Mouse (Mus musculus) left cerebral cortex, postnatal 10 days (tissue): ENCODE results near the gene Dync1i2. TPM values are rescaled to one million over a fixed set of nuclear protein-coding genes. Genes with fewer than 3 reads are reported as not detected.

Experiments used
- DNase-seq, 2 experiments: peaks; one replicate each; pipeline ENCODE4 v3.0.0; 2021 to 2022; ENCODE audit warnings: low spot score in 2 of 2, mixed read lengths in 1 of 2; ENCODE audit errors: extremely low spot score in 1 of 2
- intact Hi-C: fragments of 180-260 bp; cut with DNase I; formaldehyde crosslinking; loops from one replicate; pipeline ENCODE4 v1.15.1; 2025
- total RNA-seq, 2 experiments: library from RNA; stranded (reverse); gene quantifications; 2 replicates each; pipeline ENCODE4 v1.2.3; 2021

Gene Dync1i2
- total RNA-seq, 2 experiments from 2014 or later = 179 to 183 TPM

DNA sequence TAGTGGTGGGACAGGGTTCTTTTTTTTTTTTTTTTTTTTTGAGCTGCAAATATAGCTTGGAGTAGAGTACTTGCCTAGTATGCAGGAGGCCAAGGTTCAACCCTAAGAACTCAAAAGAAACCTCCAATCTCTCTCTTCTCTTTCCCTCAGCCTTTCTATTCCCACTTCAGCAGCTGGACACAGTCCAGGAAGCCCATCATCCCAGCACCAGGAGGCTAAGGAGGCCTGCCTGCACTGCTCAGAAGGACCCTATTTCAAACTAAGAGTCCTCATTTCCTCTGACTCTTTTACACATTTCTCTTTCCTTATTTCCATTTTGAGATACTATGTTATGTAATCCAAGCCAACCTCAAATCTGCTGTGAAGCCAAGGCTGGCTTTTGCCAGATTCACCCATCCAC lies 91.7 kb downstream of the Dync1i2 start:
- DNase-seq = no peak
- intact Hi-C loops = no loop called here

- intact Hi-C loops = no loop called here
- DNase-seq = no peak
These were observed 93.3 kb downstream of the Dync1i2 start for GRCm38 (mm10) chr2:71304821-71305220.

DNA sequence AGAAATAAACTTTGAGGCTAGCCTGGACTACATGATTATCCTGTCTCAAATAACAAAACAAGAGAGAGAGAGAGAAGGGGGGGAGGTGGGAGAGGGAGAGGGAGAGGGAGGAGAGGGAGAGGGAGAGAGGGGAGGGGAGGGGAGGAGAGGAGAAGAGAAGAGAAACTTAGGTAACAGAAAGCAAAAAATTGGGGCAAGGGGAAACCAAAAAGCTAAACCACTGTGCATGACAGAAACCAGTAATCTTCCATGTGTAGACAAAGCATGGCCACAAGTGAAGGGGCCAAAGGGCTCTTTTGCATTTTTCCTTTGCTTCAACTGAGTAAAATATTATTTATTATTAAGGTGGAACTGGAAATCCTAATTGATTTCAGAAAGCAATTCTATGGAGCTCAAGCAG lies 94.9 kb downstream of the Dync1i2 start:
- intact Hi-C loops = no loop called here

DNA sequence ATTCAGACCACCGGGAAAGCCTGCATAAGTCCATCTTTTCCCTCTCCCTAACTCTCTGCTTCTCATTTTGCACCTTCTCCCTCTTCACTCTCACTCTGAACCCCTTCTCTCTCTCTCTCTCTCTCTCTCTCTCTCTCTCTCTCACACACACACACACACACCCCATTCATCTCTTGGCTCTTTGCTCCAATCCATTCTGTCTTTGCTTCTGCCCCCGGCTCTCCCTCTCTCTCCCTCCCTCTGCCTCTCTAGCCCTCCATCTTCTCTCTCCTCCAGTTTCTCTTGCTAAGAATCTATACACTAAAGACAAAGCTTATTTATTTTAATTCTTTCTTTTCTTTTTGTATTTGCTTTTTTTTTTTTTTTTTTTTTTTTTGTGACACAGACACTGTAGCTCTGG lies 98.2 kb downstream of the Dync1i2 start:
- intact Hi-C loops = no loop called here
- DNase-seq = no peak

More for the DNA sequence above, 94.9 kb downstream of the Dync1i2 start:
- no peak for DNase-seq

DNA sequence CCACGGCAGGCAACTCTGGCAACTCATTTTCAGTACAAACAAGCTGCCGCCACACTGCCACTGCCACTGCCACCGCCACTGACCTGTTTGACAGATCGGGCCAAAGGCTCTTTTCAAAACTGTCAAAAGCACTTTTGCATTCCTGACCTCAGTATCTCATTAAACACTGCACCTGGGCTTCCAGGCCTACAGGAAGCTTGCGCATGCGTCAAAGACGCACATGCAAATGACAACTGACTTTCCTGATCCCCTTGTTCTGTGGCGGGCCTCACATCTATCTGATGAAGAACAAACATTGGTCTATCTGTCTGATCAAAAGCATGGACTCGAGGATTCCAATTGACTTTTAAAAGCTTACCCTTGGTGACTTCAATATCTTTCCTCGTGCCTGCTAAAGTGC lies 100.6 kb downstream of the Dync1i2 start:
- DNase-seq = no peak
- intact Hi-C loops = no loop called here

Other genes with a start within 250 kb of the Dync1i2 start
- 10 to 100 TPM; 15.2 to 18.5 TPM for gene Dcaf17, start 156.4 kb upstream of the Dync1i2 start, total RNA-seq
- gene Mettl8, start 156.1 kb upstream of the Dync1i2 start, total RNA-seq = 10 to 100 TPM; 13.2 to 13.6 TPM
- 1 to 10 TPM; 5.0 to 5.5 TPM for gene Cybrd1, start 93.8 kb upstream of the Dync1i2 start, total RNA-seq
- 100 to 1,000 TPM; 157 to 162 TPM for gene Slc25a12, start 156.0 kb downstream of the Dync1i2 start, total RNA-seq
- 10 to 100 TPM; 17.5 to 18.7 TPM for gene Hat1, start 177.3 kb downstream of the Dync1i2 start, total RNA-seq
- gene Metap1d, start 241.6 kb downstream of the Dync1i2 start, total RNA-seq = 10 to 100 TPM; 17.5 to 18.8 TPM